Mouse (Mus musculus): ENCODE results near the gene Fbxo11.

DNA sequence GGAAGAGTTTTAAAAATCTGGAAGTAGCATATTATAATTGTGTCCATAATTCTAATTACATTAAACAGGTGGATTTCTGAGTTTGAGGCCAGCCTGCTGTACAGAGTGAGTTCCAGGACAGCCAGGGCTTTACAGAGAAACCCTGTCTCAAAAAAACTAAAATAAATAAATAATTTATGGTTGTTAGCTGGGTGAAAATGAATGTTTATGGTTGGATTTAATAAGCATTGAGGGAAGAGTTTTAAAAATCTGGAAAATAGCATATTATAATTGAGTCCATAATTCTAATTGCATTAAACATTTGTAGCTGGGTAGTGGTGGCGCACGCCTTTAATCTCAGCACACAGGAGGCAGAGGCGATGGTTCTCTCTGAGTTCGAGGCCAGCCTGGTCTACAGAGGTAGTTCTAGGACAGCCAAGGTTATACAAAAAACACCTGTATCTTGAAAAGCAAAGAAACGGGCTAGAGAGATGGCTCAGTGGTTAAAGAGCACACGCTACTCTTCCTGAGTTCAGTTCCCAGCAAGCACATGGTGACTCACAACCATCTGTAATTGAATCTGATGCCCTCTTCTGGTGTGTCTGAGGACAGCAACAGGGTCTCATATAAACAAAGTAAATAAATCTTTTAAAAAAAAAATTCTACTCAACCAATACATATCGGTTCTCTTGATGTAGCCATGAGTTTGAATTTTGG lies 3.1 kb upstream of the Fbxo11 start:
- TF ChIP-seq GATA1 (IDR thresholded peaks at IDR 0.05; ENCODE audit: low read length) (no peak), TAL1 (IDR thresholded peaks at IDR 0.05; ENCODE audit: low read length) (no peak)

Data from erythroblast, embryonic 14.5 days (primary cell).